Mouse (Mus musculus): ENCODE data around the gene Runx2. TPM values are rescaled to one million over a fixed set of nuclear protein-coding genes. Genes with fewer than 3 reads are reported as not detected.

Runx2 gene
- total RNA-seq, 2 experiments from 2014 or later = 24.3 to 35.2 TPM

DNA sequence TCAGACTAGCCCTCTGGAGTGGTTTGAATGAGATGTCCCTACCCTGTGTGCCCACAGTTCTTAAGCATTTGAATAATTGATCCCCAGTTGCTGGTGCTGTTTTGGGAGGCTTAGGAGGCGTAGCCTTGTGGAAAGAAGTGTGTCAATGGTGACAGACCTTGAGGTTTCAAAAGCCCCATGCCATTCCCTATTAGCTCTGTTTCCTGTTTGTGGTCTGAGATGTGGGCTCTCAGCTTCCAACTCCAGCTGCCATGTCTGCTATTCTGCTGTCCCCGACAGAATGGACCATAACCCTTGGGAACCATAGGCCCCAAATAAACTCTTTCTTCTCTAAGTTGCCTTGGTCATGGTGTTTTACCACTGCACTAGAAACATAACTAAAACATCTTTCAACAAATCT, 194.1 kb downstream of the Runx2 start:
- no peak for DNase-seq

- DNase-seq = peak; percentile 69 to 70
Measured at GRCm38 (mm10) chr17:44618691-44619090, 195.9 kb downstream of the Runx2 start.

GRCm38 (mm10) chr17:44618175-44618574, 196.4 kb downstream of the Runx2 start:
- DNase-seq = peak in 1 of 2 experiments; percentile 38

DNA sequence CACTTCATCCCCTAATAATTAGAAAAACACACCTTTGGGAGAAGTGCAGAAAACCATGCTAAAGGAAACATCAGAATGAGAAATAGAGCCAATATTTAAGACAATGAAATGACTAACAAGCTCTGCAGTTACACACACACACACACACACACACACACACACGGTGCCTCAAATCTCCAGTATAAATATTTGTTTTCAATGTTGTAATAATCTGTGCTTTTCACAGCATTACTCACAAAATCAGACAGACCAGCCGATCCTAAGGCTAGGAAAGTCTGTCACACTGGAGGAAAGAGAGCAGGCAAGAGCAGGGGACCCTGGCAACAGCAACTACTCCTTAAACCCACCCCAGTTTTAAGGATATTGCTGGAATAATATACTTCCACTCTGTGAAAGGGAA, 196.9 kb downstream of the Runx2 start:
- no peak for DNase-seq

DNA sequence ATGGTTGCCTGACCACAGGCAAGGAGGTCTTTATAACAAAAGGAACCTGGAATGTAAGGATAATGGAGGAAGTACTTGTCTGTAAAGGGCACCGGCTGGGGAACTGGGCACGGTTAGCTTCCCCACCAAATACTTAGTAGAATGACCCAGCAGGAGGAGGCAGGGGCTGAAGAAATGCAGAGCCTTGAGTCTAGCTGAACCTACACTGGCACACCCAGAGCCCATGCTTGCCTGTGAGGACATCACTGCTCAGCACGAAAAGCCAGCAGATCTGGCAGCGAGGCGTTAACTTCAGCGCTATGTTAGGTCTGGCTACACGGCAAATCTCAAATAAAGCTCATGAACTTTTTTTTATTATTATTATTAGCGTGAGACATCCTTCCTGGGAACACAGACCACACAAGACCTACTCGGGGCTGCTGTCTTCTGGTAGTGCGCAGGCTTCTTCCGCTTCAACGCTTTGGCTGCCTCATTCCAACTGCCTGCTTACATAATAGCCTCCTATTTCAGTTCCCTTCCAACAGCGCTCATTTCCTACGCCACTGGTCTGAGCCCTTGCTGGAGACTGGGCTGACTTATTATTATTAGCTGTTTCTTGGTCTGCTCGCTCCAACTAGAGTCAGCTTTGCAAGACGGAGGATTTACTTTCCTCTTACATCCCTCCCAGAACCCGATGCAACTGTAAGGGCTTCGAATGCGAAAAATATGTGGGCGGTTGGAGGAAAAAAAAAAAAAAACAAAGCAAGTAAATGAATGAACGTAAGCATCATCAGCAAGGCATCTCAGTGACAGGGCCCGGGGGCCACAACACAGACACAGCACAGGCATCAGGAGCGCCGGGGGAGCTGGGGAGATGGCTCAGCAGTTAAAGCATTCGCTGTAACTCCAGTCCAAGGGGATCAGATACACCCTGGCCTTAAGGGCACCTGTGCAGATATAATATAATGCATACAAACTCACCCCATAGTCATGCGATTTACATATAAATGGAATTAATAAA, 200.6 kb downstream of the Runx2 start:
- no peak for DNase-seq

DNA sequence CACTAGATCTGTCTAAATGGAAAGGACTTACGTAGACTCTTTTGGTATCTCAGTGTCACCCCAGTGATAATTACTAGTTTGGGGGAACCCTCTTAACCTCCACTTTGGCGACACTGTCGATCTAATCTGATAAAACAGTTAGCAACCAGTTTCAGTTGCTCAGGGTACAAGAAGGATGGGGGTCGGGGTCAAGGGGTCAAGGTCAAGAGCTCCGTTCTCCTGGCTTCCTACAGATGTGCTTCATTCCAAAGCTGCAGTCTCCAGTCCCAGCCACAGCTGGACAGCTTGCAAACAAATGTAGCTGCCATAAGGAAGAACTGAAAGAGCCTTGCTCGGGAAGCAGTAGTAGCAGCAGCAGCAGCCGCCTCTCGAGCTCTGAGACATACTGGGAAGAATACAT, 202.0 kb downstream of the Runx2 start:
- DNase-seq = no peak

GRCm38 (mm10) chr17:44612002-44612401, 202.6 kb downstream of the Runx2 start:
- no peak for DNase-seq

- DNase-seq = no peak
Measured at GRCm38 (mm10) chr17:44611543-44611942, 203.1 kb downstream of the Runx2 start.

GRCm38 (mm10) chr17:44610828-44611227, 203.8 kb downstream of the Runx2 start:
- DNase-seq = no peak

DNA sequence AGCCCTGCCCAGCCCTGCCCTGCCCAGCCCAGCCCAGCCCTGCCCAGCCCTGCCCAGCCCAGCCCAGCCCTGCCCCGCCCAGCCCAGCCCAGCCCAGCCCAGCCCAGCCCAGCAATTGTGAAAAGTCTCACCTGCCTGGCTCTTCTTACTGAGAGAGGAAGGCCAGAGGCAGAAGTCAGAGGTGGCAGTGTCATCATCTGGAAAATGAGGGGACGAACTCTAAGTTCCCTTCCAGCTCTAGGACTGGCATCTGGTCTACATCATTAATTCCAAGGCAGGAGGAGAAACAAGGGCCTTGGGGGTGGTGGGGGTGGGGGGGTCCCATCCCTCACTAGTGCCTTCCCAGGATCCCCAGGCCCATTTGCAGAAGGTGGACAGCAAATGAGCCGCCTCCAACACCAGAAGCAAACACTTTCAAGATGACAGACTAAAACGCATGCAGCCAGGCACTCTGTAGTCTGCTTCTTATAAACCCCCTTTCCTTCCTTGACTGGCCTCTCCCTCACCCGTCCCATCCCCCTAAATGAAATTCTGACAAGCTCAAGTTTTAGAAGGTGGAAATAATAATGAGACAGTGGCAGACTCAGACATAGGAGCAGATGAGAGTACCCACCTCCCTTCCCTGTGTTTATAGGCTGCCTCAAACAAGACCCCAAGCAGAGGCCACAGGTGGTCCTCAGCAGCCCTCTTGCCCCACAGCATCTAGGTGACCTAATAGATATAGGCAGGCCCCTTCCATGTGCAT, 204.5 kb downstream of the Runx2 start:
- no peak for DNase-seq

- DNase-seq = no peak
Measured at GRCm38 (mm10) chr17:44609356-44609755, 205.2 kb downstream of the Runx2 start.

- no peak for DNase-seq
Measured at GRCm38 (mm10) chr17:44608907-44609306, 205.7 kb downstream of the Runx2 start.

DNA sequence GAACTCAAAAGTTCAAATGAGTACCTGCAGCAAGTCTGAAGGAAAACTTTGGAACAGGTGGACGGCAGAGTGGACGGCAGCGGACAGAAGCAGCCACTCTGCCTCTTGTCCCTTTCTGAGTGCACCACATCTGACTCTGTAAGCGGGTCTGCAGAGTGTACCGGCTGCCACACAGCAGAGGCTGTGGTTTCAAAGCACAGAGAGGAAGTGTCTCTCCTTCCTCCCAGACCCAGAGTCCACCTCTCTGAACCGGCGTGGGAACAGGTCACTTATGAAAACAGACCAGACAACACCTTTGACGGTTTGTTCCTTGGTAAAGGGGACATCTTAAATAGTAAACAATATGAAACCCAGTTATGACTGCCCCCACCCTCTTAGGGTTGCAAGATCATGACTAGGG, 207.2 kb downstream of the Runx2 start:
- no peak for DNase-seq

GRCm38 (mm10) chr17:44606245-44606644, 208.4 kb downstream of the Runx2 start:
- DNase-seq = no peak

DNA sequence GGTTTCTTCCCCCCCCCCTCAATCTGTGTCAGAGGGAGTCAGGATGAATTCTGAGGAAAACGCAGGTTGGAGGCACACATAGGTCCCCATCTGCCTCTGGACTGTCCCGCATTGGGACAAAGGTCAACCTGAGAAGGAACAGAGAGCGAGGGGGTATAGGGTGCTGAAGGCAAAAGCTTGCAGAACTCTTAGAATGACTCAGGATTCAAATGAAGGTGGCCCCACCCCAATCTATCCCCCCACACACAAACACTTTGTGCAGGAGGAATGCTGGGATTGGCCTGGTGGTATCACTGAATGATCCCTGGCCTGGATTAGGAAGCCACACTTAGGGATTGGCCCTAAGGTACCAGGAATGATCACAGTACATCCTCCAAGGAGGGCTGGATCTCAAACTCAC, 208.8 kb downstream of the Runx2 start:
- no peak for DNase-seq

DNA sequence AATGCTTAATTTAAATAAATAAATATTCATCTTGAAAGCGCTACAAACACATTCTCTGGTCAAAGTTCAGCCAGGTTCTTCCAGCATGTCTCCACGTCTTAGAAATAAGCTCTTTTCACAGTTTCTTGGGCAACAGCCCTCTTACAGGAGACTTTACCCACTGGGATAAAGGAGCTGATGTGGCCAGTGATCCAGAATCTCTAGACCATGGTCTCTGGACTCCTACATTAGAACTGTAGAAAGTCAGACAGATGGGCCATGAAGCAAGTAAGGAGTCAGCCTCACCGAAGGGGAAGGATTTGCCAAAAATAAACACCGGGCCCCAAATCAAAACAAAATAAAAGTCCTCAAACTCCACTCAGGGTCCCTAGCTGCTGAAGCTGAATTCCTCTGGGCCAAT, 211.4 kb downstream of the Runx2 start:
- DNase-seq = no peak

DNA sequence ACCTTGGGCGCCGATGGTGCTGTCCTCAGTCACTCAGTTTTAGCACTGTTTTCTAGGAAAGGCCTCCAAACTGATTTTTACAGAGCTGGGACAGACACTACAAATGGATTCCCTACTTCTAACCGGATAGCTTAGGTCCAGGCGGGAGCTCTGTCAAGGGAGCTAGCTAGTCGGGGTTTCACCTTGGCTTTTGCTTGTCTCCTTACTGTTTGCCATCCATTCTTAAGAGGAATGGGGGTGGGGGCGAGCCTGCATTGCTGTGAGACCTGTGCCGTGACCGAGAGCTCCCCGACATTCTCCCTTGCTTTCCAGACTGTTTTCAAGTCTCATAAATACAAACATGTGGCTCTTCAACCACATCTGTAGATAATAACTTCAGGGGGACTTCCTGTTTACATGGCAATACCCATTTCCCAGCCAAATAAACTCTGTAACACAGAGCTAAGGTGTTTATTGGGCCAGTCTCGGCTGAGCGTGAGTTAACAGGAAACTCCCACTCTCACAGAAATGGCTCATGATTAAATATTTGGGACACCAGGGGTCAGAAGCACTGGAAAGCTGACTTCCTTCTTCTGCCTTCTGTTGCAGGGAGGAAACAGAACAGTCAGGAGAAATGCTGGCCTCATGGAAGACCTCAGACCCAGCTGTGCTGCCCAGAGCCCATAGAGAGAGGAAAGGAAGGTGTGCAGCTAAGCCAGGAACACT, 213.1 kb downstream of the Runx2 start:
- DNase-seq = no peak

GRCm38 (mm10) chr17:44599856-44600255, 214.7 kb downstream of the Runx2 start:
- no peak for DNase-seq

DNA sequence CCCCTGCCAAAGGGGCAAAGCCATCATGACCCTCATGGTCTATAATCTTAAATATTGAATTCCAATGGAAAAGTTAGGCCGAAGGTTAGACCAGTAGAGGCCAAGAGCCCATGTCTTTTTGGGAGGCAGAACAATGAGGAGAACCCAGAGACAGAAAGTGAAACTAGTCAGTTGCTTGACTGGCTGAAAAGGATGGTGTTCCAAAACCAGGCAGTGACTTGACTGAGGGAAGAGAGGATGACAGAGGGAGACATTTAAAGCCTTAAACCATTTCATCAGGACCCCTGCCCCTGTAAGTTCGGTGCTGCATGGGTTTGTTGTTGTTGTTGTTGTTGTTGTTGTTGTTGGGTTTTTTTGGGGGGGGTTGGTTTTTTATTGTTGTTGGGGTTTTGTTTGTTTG, 215.5 kb downstream of the Runx2 start:
- no peak for DNase-seq

DNA sequence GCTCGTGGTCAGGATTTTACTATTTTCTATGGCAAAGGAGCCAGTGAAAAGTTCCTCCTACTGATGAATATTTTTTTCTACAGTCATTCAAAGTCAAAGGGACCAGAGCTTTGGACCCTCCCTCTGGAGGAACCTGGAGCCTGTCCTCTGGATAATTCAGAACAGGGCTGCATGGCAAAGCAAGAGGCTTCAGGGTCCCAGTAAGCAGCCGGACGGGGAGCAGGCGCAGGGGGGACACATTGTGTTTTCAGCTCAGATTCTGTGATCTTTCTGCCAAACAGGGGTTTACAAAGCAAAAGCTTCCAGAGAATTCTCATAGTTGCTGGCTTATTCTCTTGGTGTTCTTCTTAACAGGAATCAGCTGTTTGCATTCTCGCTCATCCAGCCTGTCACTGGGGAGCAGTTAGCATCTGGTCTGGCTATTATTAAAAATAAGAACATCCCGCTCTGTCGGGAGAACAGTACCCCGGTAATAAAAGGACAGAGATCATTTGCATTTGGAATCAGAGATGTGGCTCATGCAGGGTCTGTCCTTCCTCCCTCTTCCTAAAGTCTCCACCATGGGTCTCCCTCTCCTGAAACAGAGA, 216.6 kb downstream of the Runx2 start:
- DNase-seq = no peak

DNA sequence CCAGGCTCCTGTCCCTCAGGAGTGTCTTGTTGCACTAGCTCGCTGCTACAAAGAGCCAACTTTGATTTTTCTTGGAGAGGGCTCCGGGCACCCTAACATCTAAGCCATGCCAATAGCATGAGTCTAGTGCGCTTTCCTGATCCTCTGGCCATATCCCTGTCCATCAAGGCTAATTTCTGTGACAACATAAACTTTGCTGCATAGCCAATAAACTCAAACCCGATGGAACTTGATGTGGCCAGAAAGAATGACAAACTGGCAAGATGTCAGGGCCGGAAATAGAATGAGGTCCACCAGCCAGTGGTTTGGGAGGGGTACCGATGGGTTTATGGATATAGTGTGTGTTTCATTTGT, 221.9 kb downstream of the Runx2 start:
- no peak for DNase-seq

- no peak for DNase-seq
Measured at GRCm38 (mm10) chr17:44592067-44592736, 222.4 kb downstream of the Runx2 start.

Data from adrenal gland, postnatal 36 days (tissue).